Mouse (Mus musculus): ENCODE measurements around the gene Olfr372.
"Not testable (repeated sequence)": the region's sequence is repeated elsewhere in the genome, so short reads cannot be mapped to it uniquely, and the experiment has no call there.

Gene Olfr372

DNA sequence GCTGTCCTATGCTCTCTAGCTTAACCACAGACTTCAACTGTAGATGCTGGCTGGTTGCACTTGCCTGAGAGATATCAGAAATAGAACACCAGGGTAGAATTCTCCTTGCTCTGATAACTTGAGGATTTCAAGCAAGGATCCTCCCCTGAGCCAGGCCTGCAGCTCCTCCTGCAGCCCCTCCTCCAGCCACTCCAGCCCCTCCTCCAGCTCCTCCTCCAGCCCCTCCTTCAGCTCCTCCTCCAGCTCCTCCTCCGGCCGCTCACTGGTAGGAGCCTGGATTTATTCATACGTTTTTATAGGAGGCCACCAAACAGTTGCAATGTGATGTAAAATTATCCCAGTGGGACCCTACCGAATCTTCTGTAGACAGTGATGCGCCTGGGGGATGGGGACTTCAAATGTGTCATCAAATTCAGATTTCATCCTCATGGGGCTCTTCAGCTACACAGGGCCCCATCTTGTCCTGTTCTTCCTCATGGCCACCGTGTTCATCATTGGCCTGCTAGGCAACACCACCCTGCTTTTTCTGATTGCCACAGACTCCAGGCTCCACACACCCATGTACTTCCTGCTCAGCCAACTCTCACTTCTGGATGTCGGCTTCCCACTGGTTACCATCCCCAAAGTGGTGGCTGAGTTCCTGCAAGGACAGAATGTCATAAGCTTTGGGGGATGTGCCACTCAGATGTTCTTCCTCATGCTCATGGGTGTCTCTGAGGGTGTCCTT, 58.5 kb downstream of the Olfr372 start:
- CTCF ChIA-PET: not testable (repeated sequence)

DNA sequence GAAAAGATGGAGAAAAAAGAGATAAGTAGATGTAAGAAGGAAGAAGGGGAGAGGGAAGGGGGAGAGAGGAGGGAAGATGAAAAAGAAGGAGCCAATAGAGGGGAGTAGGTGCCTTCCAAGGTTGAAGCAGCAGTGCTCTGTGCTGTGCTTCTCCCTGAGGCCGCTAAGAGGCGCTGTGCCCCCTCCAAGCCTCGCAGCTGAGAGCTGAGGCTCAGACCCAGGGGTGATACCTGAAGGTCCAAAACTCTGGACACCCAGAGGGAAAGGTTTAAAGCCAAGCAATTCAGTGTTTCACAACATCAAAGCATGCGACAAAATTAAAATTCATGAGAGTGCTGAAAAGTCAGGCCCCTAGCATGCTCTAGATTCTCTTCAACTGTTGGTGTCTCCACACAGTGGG, 64.1 kb downstream of the Olfr372 start:
- CTCF ChIA-PET: no interaction called here

DNA sequence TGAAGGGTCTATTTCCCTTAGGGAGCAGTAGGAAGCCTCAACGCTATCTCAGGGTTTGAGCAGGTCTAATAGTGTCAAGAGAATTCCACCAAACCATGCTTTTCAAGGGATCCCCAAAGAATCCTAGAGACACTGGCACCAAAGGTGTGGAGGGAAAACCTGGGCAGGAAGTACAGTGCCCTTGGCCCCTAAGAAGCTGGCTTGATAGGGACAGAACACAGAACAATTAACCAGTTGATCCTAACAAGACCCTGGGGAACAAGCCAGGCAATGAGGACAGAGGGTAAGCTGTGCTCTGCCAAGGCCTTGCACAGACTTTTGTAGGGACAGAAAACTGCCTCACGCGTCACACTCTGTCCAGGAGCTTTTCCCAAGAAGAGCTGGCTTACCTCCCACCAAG, 65.7 kb downstream of the Olfr372 start, which contains the start of gene Olfr374:
TSS of gene Olfr374 (plus strand) at position 301 of the 400 bp plus-strand sequence.
- CTCF ChIA-PET: no interaction called here

Data from spleen, embryonic (tissue).